15 mouse cellular contexts compared by ENCODE assay signal in genomic region chr4:121986741-121987140, GRCm38 (mm10).
"Had no signal": no experiment of that assay in that cellular context is flagged by ENCODE, and none has a peak within 500 bp of the region (broad histone marks: within the 10 kb centered on the region; RNA-seq: fewer than 3 reads in every experiment).

No protein-coding gene starts in this region.

- DNase-seq: kidney, adult 11 months; kidney, adult 9 months; kidney, postnatal 14 days; kidney, postnatal 4 days; liver, postnatal 0 days; lung, embryonic 14.5 days; thymus, postnatal 25 days had no signal

- H3K9ac ChIP-seq: intestine, embryonic 15.5 days; limb, embryonic 12.5 days; limb, embryonic 15.5 days; liver, embryonic 14.5 days; liver, postnatal 0 days; lung, embryonic 14.5 days; midbrain, embryonic 15.5 days had no signal

- ATAC-seq: intestine, embryonic 15.5 days; liver, postnatal 0 days; lung, postnatal 0 days; midbrain, embryonic 15.5 days had no signal

- H3K27ac ChIP-seq: intestine, embryonic 15.5 days; limb, embryonic 12.5 days; limb, embryonic 15.5 days; liver, embryonic 14.5 days; macrophage; midbrain, embryonic 15.5 days had no signal

- H3K27me3 ChIP-seq: intestine, embryonic 15.5 days; limb, embryonic 12.5 days; limb, embryonic 15.5 days; midbrain, embryonic 15.5 days had no signal

- H3K4me2 ChIP-seq: intestine, embryonic 15.5 days; limb, embryonic 12.5 days; limb, embryonic 15.5 days; liver, embryonic 11.5 days; lung, embryonic 14.5 days; midbrain, embryonic 15.5 days had no signal

- H3K4me1 ChIP-seq: intestine, embryonic 15.5 days; limb, embryonic 12.5 days; limb, embryonic 15.5 days; midbrain, embryonic 15.5 days had no signal

- H3K36me3 ChIP-seq: intestine, embryonic 15.5 days; limb, embryonic 12.5 days; limb, embryonic 15.5 days; midbrain, embryonic 15.5 days had no signal

- H3K4me3 ChIP-seq: intestine, embryonic 15.5 days; limb, embryonic 12.5 days; limb, embryonic 15.5 days; midbrain, embryonic 15.5 days had no signal
